Mouse (Mus musculus) brown adipose tissue, adult 24 weeks (tissue): ENCODE measurements around the gene Mrc2. TPM values are rescaled to one million over a fixed set of nuclear protein-coding genes. Genes with fewer than 3 reads are reported as not detected.

Experiments
- H3K27ac ChIP-seq: fragments of 200-500 bp; replicated peaks from 2 replicates; pipeline ENCODE4 v1.5.1; 2012; ENCODE audit warnings: low read depth, mild to moderate bottlenecking, low read length
- H3K4me1 ChIP-seq: fragments of 200-500 bp; 2 replicates; pipeline ENCODE4 v1.6.1; 2012; ENCODE audit warnings: low read length, mixed read lengths; ENCODE audit not compliant: control insufficient read depth, insufficient read depth, insufficient read length
- H3K4me3 ChIP-seq: fragments of 200-500 bp; 2 replicates; pipeline ENCODE4 v1.5.1; 2012; ENCODE audit warnings: low read depth, mild to moderate bottlenecking, low read length, moderate library complexity; ENCODE audit not compliant: insufficient read depth
- polyA plus RNA-seq: library from polyadenylated mRNA; stranded (reverse); fragments of >200 nt; gene quantifications from 2 replicates; pipeline ENCODE4 v1.2.4, GENCODE M21; 2012; ENCODE audit not compliant: missing spikeins, insufficient read depth, insufficient read length

Mrc2 gene
- polyA plus RNA-seq, 1 experiment: 2.6 TPM

- Histone ChIP-seq H3K4me3 (no peak overlapping the region), H3K4me1 (peaks cover 6% of the 10 kb centered on the region), H3K27ac (peak overlapping the region; percentile 63)
Observed at GRCm38 (mm10) chr11:105352954-105353890, 60.8 kb downstream of the Mrc2 start.

- Histone ChIP-seq H3K4me3 (no peak overlapping the region), H3K27ac (no peak overlapping the region), H3K4me1 (peaks cover 6% of the 10 kb centered on the region)
Observed at GRCm38 (mm10) chr11:105353891-105354280, 61.4 kb downstream of the Mrc2 start.

GRCm38 (mm10) chr11:105356301-105356700 lies 63.9 kb downstream of the Mrc2 start:
- H3K4me1 ChIP-seq: peaks cover 6% of the 10 kb centered on the region
- H3K4me3 ChIP-seq: no peak overlapping the region
- H3K27ac ChIP-seq: no peak overlapping the region

- no peak overlapping the region for H3K27ac ChIP-seq
- no peak overlapping the region for H3K4me3 ChIP-seq
- peaks cover 13% of the 10 kb centered on the region for H3K4me1 ChIP-seq
Observed at GRCm38 (mm10) chr11:105362041-105362765, 69.8 kb downstream of the Mrc2 start.

- Histone ChIP-seq H3K4me1 (peaks cover 13% of the 10 kb centered on the region), H3K27ac (peak overlapping the region; percentile 37), H3K4me3 (peak overlapping the region; percentile 86)
Observed at GRCm38 (mm10) chr11:105362946-105363597, 70.6 kb downstream of the Mrc2 start.

GRCm38 (mm10) chr11:105363598-105364385 lies 71.3 kb downstream of the Mrc2 start:
- Histone ChIP-seq H3K27ac (peak overlapping the region; percentile 93), H3K4me1 (peaks cover 19% of the 10 kb centered on the region), H3K4me3 (peak overlapping the region; percentile 86)

GRCm38 (mm10) chr11:105364386-105365065 lies 72.1 kb downstream of the Mrc2 start:
- Histone ChIP-seq H3K4me3 (peak overlapping the region; percentile 86), H3K27ac (peak overlapping the region; percentile 93), H3K4me1 (peaks cover 21% of the 10 kb centered on the region)

GRCm38 (mm10) chr11:105365611-105366010 lies 73.2 kb downstream of the Mrc2 start:
- Histone ChIP-seq H3K4me1 (peaks cover 24% of the 10 kb centered on the region), H3K27ac (peak overlapping the region; percentile 75), H3K4me3 (no peak overlapping the region)

- no peak overlapping the region for H3K4me3 ChIP-seq
- H3K4me1 ChIP-seq: peaks cover 27% of the 10 kb centered on the region
- no peak overlapping the region for H3K27ac ChIP-seq
Observed at GRCm38 (mm10) chr11:105366051-105366450, 73.6 kb downstream of the Mrc2 start.

- Histone ChIP-seq H3K4me3 (no peak overlapping the region), H3K27ac (no peak overlapping the region), H3K4me1 (peaks cover 27% of the 10 kb centered on the region)
Observed at GRCm38 (mm10) chr11:105367163-105367562, 74.7 kb downstream of the Mrc2 start.

- Histone ChIP-seq H3K4me1 (peaks cover 33% of the 10 kb centered on the region), H3K4me3 (no peak overlapping the region), H3K27ac (no peak overlapping the region)
Observed at GRCm38 (mm10) chr11:105368833-105369232, 76.4 kb downstream of the Mrc2 start.

- Histone ChIP-seq H3K4me1 (peaks cover 39% of the 10 kb centered on the region), H3K4me3 (no peak overlapping the region), H3K27ac (peak overlapping the region; percentile 78)
Observed at GRCm38 (mm10) chr11:105369526-105370386, 77.3 kb downstream of the Mrc2 start.

- Histone ChIP-seq H3K4me1 (peaks cover 26% of the 10 kb centered on the region; the same call in 1 of the 2 replicates), H3K27ac (no peak overlapping the region), H3K4me3 (no peak overlapping the region)
Observed at GRCm38 (mm10) chr11:105371818-105372217, 79.4 kb downstream of the Mrc2 start.
